Mouse (Mus musculus): ENCODE results near the gene Traf3ip1. TPM values are rescaled to one million over a fixed set of nuclear protein-coding genes. Genes with fewer than 3 reads are reported as not detected.

The Traf3ip1 gene
- total RNA-seq, 2 experiments from 2014 or later = 0.84 to 2.0 TPM

DNA sequence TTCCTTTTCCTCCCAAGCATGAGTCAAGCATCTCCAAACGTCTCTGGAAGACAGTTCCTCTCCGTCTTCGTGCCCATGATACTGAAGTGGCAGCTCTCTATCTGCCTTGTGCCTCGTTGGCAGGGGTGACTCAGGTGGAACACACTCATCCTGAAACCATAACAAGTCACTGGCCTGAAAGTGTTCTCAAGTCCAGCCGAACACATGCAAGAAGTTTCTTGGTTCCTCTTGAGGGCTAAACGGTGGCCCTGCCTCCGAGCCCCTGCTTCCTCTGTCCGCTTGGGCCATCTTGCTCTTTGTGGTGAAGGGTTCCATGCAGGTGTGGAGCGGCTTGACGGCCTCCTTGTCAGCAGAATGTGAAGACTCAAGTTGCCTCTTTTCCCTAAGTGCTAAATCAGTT is 78.0 kb downstream of the Traf3ip1 start:
- no peak for ATAC-seq (replicated peaks; ENCODE audit: low FRiP score, poor library complexity, severe bottlenecking)

DNA sequence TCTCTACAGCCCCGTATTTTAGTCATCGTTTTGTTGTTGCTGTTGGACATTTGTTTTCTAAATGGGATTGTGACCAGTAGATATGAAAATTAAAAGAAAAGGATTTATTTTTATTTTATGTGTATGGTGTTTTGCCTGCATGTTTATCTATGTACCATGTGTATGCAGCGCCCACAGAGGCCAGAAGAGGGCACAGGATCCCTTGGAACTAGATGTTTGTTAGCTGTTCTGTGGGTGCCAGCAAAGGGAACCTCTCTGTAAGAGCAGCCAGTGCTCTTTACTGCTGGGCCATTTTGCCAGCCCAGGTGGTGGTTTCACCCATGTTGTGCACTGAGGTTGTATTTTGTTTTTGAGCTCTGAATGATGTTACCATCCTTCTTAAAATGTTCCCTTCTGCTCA is 79.8 kb downstream of the Traf3ip1 start:
- no peak for ATAC-seq (replicated peaks; ENCODE audit: low FRiP score, poor library complexity, severe bottlenecking)

DNA sequence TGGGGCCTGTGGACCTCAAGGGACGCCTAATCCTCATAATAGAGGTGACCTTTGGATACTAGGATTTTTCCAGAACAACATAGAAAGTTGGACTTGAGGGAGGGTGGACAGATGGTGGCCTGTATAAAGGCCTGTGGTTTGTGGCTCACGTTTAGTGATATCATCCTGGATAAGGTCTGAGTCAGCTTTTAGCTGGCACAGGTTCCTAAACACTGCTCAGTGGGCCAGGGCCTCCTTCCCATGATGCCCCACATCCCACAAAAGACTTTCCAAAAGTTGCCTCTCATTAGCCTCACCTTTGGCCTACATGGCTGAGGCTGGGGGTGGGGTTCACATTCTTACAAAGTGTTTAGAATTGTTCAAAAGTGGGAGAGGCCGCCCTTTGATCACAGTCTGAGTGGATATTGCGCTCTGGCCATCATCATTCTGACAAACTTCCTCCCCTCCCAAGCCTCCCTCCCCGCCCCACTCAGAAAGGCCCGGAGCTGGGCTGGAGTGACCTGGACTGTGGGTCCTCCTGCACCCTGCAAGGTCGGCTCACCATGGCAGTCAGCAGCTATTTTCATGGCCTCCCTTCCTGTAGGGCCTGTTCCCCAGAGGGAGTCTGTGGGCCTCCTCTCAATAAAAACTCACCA is 83.6 kb downstream of the Traf3ip1 start:
- ATAC-seq (replicated peaks; ENCODE audit: low FRiP score, poor library complexity, severe bottlenecking) = no peak

Other genes with a start within 250 kb of the Traf3ip1 start
- gene Ube2f, start 244.3 kb upstream of the Traf3ip1 start, total RNA-seq (2015; ENCODE audit: low replicate concordance) = 46.9 and 60.8 TPM in 2 replicates
- gene Ube2f, start 244.3 kb upstream of the Traf3ip1 start, total RNA-seq (2017; ENCODE audit: low replicate concordance) = 11.9 and 48.8 TPM in 2 replicates
- gene Scly, start 196.3 kb upstream of the Traf3ip1 start, total RNA-seq (2015; ENCODE audit: low replicate concordance) = 27.0 and 42.3 TPM in 2 replicates
- 39.7 and 51.1 TPM in 2 replicates for gene Scly, start 196.3 kb upstream of the Traf3ip1 start, total RNA-seq (2017; ENCODE audit: low replicate concordance)
- gene Espnl, start 172.6 kb upstream of the Traf3ip1 start, total RNA-seq (2015; ENCODE audit: low replicate concordance) = 1.4 TPM in 1 of 2 replicates, not detected in the other
- gene Espnl, start 172.6 kb upstream of the Traf3ip1 start, total RNA-seq (2017; ENCODE audit: low replicate concordance) = not detected in 2 replicates
- not detected in 2 replicates for gene Klhl30, start 143.6 kb upstream of the Traf3ip1 start, total RNA-seq (2015; ENCODE audit: low replicate concordance)
- gene Klhl30, start 143.6 kb upstream of the Traf3ip1 start, total RNA-seq (2017; ENCODE audit: low replicate concordance) = not detected in 2 replicates
- 5.4 and 16.9 TPM in 2 replicates for gene Erfe, start 128.2 kb upstream of the Traf3ip1 start, total RNA-seq (2015; ENCODE audit: low replicate concordance)
- 2.8 and 3.1 TPM in 2 replicates for gene Erfe, start 128.2 kb upstream of the Traf3ip1 start, total RNA-seq (2017; ENCODE audit: low replicate concordance)
- 82.2 and 110 TPM in 2 replicates for gene Ilkap, start 95.8 kb upstream of the Traf3ip1 start, total RNA-seq (2015; ENCODE audit: low replicate concordance)
- gene Ilkap, start 95.8 kb upstream of the Traf3ip1 start, total RNA-seq (2017; ENCODE audit: low replicate concordance) = 101 and 110 TPM in 2 replicates
- 1.7 and 11.2 TPM in 2 replicates for gene Hes6, start 80.6 kb upstream of the Traf3ip1 start, total RNA-seq (2015; ENCODE audit: low replicate concordance)
- 3.5 and 4.6 TPM in 2 replicates for gene Hes6, start 80.6 kb upstream of the Traf3ip1 start, total RNA-seq (2017; ENCODE audit: low replicate concordance)
- 0.72 and 1.3 TPM in 2 replicates for gene Per2, start 35.3 kb upstream of the Traf3ip1 start, total RNA-seq (2015; ENCODE audit: low replicate concordance)
- 0.45 and 0.90 TPM in 2 replicates for gene Per2, start 35.3 kb upstream of the Traf3ip1 start, total RNA-seq (2017; ENCODE audit: low replicate concordance)
- gene Asb1, start 45.9 kb downstream of the Traf3ip1 start, total RNA-seq (2015; ENCODE audit: low replicate concordance) = 68.7 and 97.7 TPM in 2 replicates
- 126 and 169 TPM in 2 replicates for gene Asb1, start 45.9 kb downstream of the Traf3ip1 start, total RNA-seq (2017; ENCODE audit: low replicate concordance)

Measured in erythroid progenitor cell, adult 5-6 weeks (primary cell).